Mouse (Mus musculus) layer of hippocampus, postnatal 10 days (tissue): ENCODE data around the gene Tec. TPM values are rescaled to one million over a fixed set of nuclear protein-coding genes. Genes with fewer than 3 reads are reported as not detected.
A peak's percentile ranks its signal among the peaks of the same experiment; 100 is the strongest.

ENCODE experiments used
- DNase-seq, 2 experiments: peaks; one replicate each; pipeline ENCODE4 v3.0.0; 2021; ENCODE audit warnings: low spot score in 2 of 2
- total RNA-seq, 2 experiments: library from RNA; stranded (reverse); gene quantifications; 2 replicates each; pipeline ENCODE4 v1.2.3; 2021

Gene Tec
- total RNA-seq, 2 experiments from 2014 or later, result 2.1 to 2.4 TPM

DNA sequence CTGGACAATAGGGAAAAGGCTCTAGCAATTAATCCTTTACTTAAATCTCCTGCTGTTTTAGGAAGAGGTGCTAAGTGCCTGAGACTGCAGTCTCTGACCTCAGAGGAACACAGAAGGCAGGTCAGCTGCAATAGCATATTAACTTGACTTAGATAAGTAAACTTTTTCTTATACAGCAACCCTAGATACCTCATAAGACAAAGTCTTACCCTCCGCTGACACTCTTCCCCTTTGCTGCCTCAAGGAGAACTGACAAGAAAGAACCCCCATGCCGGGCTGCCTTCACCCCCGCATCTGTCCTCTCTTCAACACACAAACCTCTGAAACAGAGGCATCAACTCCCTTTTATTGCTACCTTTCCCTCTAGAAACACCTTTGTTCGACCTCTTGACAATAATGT, 76.9 kb downstream of the Tec start:
- DNase-seq, result no peak

DNA sequence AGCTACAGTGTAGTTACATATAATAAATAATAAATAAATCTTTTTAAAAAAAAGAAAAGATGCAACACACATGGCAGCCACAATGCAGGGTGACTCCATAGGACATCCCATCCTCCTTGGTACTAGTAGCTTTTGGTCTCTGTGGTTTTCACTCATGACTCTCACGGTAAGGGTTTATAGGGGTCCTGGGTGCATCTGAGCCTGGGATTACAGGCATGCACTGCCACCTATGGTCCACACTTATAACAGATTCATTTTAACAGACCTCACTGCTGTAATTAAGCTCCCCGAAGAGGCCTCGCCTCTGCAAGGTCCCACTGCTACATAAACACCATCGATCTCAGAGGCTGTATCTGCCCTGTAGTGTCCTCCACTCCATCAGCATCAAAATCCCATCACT, 82.8 kb downstream of the Tec start:
- DNase-seq, result no peak

DNA sequence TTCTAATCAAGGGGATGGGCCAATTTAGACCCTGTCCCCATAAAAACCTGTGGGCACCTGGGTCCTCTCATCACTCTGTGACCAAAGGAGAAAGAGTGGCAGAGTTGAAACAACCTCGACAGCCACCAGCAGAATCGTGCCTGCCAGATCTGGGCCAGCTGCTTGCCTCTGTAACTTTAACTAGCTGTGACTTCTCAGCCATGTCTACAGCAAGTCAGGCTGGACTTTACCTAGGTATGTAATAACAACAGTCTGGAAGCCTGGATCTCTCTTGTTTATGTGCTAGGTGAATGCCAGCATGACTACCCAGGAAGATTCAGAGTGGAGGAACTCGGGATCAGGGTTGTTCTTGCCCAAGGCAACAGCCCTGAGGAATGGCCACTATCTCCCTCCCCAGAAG, 83.6 kb downstream of the Tec start:
- no peak for DNase-seq

DNA sequence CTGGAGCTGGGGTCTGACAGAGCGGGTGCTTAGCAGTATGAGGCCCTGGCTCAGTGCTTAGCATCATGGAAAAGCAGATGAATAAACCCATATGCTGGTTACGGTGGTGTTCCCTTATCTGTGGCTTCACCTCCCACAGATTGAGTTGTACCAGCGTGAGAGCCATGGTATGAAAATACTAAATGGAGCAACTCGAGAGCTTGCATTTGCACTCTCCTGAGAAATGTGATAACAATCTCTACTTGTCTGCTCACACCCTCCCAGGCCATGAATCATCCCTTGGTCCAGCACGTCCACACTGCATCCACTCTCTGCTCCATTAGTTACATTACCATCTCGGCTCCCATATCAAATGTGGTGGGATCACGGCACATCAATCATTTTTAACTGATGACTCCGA, 84.3 kb downstream of the Tec start:
- DNase-seq, result no peak

DNA sequence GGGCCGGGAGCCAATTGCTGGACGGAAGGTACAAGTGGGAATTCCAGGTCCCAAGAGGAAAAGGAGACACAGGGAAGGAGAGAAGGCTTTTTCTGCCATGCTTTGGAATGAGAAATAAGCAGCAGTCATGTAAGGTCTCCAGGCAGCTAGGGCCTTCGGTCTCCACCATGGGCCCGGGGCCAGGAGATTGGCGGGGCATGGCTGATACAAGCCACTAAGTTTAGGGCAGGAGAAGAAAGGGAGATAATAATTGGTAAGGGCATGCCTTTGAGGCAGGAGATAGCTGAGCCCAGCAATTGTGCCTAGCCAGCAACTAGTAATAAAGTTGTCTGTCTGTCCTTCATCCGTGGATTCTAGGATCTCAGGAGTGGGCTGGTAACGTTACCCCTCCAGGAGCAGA, 85.2 kb downstream of the Tec start:
- DNase-seq, result no peak

DNA sequence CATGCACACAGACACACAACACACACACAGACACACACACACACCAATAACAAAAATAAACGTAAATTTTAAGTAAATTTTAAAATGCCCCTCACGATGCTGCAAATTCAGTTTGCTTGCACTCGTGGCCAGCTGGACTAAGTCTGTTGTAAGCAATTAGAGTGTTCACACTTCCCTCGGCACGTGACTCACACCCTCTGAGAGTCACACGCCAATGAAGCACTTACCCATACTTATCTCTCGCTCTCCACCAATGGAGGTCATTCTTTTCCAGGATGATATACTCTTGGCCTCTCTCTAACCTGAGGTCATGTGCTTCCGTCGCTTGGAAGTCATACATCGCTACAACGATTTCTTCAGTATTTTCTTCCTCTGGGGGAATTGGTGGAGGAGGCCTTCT, 86.5 kb downstream of the Tec start:
- DNase-seq, result no peak

DNA sequence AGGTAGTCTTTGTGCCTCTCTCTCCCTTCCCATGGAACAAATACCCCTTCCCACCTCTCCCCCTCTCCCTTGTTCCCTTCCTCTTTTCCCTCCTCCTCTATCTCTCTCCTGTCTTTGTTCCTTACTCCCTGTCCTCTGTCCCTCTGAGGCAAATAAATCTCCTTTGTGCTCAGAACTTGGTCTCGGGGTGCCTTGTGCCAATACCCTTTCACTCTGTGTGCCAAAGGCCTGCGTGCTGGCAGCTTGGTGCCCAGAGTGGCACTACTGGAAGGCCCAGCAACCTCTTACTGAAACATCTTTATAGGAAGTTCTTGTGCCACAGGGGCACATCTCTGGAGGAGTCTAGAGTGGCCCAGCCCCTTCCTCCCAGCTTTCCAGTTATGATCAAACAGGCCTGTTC, 91.7 kb downstream of the Tec start:
- DNase-seq, result no peak

DNA sequence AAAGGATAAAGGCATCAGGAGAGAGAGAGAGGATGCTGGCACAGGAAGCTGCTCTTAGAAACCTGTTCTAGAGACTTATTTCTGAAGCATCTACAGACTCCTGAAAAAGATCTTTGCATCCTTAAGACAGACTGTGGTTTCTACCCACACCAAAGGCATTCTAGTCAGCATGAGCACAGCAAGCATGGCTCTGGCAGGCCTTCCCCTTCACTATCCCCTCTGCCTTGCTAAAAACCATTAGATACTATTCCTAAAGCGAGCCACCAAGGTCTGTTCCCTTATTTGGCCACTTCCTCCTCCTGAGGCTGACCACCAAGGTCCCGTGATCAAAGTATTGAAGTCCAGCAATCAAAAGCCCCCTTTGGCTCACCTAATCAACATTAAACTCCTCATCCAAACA, 92.2 kb downstream of the Tec start:
- DNase-seq, result no peak

DNA sequence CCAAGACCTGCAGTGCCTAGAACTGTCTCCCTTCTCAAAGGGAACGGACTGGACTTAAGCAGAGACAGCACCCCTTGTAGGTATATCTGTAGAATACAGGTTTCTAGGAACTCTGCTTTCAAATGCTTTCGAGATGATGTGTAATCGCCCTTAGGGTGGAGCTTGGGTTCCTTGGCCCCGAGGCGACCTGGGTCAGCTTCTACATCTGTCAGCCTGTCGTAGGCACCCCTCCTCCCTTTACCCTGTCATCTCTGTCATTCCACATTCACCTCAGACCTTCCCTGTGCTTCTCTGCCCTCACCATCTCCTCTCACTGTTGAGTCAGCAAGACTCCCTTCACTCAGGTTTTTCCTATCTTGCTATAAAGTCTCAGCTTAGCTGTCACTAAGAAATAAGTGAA, 98.4 kb downstream of the Tec start:
- no peak for DNase-seq

DNA sequence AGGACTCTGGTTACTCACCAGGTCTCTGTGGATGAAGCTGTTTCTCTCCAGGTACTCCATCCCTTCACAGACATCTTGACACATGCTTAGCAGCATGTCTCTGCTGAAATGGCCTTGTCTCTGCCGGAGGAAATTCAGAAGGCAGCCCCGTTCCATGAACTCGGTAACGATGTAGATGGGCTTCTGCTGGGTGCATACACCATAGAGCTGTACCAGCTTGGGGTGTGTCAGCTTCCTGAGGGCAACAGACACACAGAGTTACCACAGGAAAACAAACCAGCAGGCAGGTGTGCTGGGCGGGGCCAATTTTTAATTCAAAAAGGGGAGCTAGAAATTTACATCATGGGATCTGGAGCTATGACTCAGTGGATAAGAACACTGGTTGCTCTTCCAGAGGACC, 104.7 kb downstream of the Tec start:
- no peak for DNase-seq

DNA sequence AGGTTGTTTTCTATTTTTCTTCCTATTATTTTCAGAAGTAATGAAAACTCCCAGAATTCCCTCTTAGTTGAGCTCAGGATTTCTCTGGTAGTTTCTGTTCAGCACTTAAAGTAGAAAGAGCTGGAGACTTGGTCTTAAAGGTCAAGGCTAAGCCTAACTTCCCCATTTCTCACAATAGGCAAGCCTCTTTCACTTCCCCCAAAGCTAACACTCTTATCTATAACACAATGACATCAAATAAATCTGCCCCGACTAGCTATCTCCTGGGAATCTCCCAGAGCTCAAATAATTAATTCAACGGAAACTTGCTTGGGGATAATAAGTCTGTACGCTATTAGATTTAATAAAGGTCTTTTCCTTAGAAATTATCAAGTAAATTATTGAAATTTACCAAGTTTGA, 105.3 kb downstream of the Tec start:
- no peak for DNase-seq

DNA sequence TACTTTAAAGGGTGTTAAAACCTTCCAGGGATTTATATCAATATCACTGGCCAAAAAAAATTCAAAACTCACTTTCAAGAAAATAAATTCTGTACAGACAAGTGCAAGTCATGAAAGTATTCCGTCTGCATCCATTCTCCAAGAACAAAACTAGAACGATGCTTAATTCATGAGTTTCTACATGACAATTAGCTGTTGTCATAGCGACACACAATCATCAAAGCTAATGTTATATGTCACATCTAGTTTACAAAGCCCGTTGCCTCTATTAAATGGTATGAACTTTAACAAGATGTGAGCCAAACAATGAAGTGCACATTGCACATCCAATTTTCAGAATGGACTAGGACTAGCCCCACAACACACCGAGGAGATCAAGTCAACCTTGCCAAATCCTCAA, 106.5 kb downstream of the Tec start:
- no peak for DNase-seq

DNA sequence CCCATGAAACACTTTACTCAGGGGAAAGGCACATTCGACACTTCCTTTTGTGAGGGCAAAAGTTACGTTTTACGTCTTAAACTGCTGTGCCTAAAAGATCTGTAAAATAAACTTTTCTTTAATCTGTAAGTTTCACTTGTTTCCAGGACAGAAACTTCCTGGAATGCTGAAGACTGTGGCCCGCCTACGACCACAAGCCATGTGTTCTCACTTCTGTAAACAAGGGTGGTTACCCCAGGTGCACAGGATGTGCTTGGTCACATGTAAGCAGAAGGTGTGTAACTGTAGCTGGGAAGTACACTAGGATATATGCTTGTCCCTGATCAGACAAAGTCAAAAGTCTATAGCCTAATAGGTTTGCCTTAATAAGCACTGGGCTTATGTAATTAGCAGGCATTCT, 107.0 kb downstream of the Tec start:
- DNase-seq, result no peak

DNA sequence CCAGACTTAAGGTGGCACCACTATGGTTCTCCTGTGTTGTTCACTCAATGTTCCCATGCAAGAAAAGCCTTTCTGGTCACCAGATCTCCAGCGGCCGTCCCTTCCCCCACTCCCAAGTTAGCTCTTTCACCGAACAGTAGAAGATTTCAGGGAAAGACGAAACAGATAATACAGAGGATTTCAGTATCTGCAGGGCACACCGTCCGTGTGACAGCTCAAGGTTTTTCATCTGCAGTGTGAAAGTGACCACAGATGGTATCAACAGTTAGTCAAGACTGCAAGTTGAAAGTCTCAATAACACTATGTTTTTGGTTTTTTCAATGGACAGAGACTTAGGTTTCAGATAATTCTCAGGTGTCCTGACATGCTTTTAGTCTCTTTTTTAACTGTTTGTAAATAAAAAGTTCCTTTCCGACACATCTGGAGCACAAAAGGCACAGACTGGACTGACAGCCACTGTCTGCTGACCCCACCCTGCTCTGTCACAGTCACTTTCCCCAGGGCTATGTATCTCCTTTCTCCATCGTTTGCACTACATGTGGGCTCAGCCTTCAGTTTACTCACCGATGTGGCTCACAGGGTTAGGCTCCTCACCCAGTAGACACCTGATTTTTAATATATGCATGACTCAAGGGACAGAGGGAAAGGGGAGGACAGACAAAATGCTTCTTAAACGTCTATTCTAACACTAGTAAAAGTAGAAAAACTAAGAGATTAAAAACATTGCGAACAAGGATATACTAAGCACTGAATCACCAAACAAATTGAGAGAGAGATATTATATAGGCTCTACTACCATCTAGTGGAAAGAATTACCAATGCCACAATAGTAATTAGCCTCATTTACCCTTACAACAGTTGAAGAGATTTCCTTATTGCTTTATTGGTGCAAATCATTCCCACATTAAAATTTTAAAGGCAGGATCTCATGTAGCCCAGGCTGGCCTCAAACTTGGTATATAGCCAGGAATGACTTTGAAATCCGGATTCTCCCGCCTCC, 109.1 kb downstream of the Tec start:
- no peak for DNase-seq

DNA sequence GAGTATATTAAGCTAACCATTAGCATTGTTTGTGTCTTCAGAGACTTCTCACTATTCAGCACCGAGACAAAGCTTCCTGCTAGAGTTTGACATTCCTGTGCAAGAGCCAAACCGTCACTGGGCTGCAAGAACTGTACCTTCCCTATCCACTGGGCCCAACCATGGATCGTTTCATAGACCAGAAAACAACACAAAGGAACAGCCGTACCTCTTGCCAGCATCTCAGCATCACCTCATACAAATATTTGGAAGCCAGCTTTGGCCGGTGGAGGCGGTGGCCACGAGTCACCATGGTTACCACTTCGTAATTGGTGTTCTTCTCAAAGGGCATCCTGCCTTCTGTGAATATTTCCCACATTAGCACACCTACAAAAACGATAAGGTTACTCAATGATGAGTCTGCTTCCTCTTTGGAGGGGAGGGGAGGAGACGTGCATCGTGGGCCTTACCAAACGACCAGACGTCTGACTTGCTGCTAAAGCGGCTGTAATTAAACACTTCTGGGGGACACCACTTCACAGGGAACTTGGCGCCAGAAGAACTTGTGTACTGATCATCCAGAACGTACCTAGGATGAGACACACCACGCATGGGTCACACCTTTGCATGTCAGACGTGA, 111.0 kb downstream of the Tec start:
- no peak for DNase-seq

DNA sequence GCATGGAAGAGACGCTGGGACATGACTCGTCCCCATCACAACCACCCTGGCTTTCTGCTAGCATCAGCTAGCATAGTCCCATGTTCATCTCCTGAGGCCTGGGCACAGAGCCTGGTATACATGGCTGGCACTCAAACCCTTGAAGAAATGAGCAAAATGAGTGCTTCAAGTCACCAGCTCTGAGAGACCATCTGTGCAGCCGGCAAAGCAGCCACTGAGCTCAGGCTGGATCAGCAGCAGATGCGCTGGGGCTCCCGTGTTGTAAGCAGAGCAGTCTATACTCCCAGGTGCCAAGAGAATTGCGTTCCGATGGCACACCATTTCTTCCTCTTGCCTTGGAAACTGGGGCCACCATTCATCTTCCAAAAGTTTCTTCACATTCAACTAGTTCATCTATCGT, 112.3 kb downstream of the Tec start:
- DNase-seq, result peak; percentile 23 to 27

DNA sequence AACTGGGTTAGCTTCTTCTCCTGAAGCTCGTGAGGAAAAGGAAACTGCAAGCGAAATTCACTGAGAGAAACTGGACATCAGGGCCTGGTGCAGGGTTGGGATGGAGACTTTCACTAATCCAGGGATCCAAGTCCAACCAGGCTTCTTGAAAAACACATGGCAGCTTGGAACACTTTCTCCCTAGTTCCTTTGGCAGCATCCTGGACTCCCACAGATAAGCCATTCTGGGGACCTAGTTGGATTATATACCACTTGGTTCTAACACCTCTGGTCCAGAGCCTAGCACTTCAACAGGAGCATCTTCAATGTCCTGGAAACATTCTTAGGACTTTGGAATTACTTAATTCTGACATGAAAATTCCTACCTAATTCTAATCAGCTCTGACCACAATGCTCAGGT, 113.2 kb downstream of the Tec start:
- DNase-seq, result no peak

DNA sequence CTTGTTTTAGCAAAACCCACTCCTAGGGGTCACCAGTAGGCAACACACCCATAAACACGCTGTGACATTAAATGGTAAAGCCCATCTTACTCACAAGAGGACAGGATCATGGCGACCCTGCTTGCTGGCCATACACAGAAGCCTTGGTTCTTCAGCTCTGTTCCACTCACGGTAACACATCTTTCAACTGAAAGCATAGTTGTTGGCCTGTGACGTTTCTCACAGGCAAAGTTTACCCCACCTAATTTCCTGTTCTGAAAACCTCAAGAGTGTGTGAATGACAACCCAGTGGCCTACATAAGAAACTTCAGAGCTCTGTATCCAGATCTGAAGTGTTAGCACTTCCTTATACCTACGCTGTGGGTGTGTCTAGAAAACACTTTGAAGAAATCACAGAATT, 115.7 kb downstream of the Tec start, which contains the start of gene Txk:
TSS of gene Txk (minus strand) at position 193 of the 400 bp plus-strand sequence.
- DNase-seq, result no peak

DNA sequence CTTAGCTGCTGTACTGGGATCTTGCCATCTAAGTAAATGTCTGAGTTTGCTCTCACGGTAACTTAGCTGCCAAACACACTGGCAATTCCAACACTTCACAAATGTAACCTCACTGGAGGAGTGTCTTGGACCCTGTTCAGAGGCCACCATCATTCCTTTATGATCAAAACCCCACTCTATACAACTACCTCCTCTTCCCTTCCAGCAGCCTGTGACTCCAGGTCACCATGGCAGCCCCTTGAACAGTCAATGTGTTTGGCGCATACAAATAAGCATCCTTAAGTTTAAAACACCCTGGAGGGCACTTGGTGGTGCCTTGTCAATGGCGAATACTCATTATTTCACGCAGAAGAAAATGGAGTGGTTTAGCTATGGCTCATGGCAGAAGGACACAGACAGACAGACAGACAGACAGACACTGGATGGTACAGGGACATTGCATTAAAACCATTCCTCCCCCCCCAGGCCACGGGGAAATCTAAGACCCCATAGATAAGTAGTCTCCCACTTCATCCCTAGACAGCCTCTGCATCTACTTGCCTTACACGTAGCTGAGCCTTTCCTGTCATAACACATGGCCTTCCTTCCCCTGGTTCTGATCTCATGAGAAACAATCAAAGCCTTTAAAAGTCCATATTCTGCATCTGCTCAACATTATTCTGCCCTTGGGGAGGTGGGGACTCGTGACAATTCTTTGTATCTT, 117.1 kb downstream of the Tec start:
- DNase-seq, result no peak

DNA sequence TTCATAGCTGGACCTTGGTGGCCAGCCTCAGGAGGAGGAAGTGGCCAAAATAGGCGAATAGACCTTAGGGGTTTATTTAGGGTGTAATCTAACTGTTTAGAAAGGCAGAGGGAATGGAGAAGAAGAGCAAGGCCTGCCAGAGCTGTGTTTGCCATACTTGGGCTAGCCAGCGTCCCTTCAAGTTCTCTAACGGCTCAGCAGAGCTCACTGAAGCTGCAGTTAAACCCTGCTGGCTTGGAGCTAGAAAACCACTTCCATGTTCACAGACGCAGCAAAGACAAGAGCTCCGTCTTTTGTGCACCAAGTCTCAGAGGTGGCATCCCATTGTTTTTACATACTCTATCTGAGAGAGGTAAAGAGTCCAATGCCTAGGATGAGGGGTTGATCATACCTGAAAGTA, 118.1 kb downstream of the Tec start:
- DNase-seq, result no peak

DNA sequence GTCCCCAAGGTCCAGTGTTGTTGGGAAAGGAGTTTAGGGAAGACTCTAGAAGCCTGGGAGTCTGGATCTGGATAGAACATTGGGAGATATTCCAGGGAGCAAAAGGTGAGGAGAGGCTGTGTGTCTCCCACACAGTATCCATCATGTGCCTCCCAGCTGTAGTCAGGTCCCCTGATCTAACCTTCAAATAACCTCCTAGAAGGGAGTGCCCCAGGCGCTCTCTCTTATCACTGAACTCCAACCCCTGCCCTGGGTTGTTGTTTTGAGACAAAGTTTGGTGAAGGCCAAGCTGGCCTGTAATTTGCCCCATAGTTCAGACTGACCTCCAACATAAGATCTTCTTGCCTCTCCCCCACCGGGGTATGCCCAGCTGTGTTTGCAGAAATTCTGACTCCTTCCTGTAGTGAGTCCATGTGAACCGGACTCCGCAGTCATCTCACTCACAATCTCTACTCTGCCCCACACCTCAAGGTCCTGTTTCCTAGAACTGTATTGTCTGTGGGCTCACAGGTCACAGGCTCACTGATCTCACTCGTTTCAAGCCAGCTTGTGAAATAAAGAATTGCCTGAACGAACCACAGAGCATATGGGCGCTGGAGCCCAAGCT, 119.5 kb downstream of the Tec start:
- no peak for DNase-seq

DNA sequence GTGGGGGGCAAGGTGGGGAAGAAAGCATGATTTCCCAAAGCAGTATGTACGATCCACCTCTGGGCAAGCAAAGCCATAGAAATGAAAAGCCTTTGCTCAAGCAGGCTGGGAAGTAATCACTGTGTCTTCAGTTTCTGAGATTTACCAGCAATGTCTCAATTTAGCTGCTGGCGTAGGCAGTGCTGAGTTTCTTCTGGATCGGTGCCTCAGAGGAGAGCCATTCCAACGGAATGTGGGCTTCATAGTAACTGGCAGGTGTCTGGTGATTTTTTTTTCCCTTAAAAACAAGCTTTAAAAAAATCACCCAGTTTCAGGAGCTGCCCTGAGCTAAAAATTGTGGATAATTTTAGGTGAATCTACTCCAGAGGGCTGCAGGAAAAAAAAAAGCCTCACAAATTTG, 120.9 kb downstream of the Tec start:
- DNase-seq, result no peak
